Mouse (Mus musculus) small intestine, adult 2 months (tissue): ENCODE data around the gene Echs1. TPM values are rescaled to one million over a fixed set of nuclear protein-coding genes. Genes with fewer than 3 reads are reported as not detected.

Source experiments
- H3K27ac ChIP-seq: fragments of 200-500 bp; 2 replicates; pipeline ENCODE4 v1.5.1; 2012; ENCODE audit warnings: low read depth, low read length, control low read depth, inconsistent platforms; ENCODE audit not compliant: insufficient read depth
- H3K27me3 ChIP-seq: fragments of 200-500 bp; 2 replicates; pipeline ENCODE4 v1.6.1; 2012; ENCODE audit warnings: mild to moderate bottlenecking, moderate library complexity, low read length, inconsistent platforms; ENCODE audit not compliant: control insufficient read depth, insufficient read depth
- H3K36me3 ChIP-seq: fragments of 200-500 bp; 2 replicates; pipeline ENCODE4 v1.6.1; 2012; ENCODE audit warnings: mild to moderate bottlenecking, low read length, control low read depth, inconsistent platforms; ENCODE audit not compliant: control insufficient read depth, insufficient read depth
- H3K4me1 ChIP-seq: fragments of 200-500 bp; 2 replicates; pipeline ENCODE4 v1.6.1; 2012; ENCODE audit warnings: low read length, inconsistent platforms, mixed read lengths; ENCODE audit not compliant: control insufficient read depth, insufficient read depth, insufficient read length
- H3K4me3 ChIP-seq: fragments of 200-500 bp; 2 replicates; pipeline ENCODE4 v1.5.1; 2012; ENCODE audit warnings: low read depth, mild to moderate bottlenecking, control low read depth, inconsistent platforms, low read length, moderate library complexity
- CTCF ChIP-seq: fragments of 200-500 bp; IDR thresholded peaks from 2 replicates; pipeline ENCODE4 v1.5.1; 2012; ENCODE audit warnings: low read depth, mild to moderate bottlenecking, control low read depth, inconsistent platforms, low read length, moderate library complexity, mixed read lengths; ENCODE audit not compliant: insufficient replicate concordance, insufficient read length; ENCODE audit errors: extremely low read depth
- POLR2A ChIP-seq: fragments of 200-500 bp; IDR thresholded peaks from 2 replicates; pipeline ENCODE4 v1.6.1; 2012; ENCODE audit warnings: low read depth, mild to moderate bottlenecking, control low read depth, inconsistent platforms, low read length, moderate library complexity
- WGBS: fragments of 180-500 bp; shearing (Covaris S2); methylation state at CpG from one replicate; pipeline ENCODE4 v1.1.7; 2018; 5-methylcytosine and 5-hydroxymethylcytosine counted together
- polyA plus RNA-seq: library from polyadenylated mRNA; depleted of rRNA; stranded (reverse); fragments of >200 nt; gene quantifications from 2 replicates; pipeline ENCODE4 v1.2.3, GENCODE M21; 2012; rRNA removed

Gene Echs1
- polyA plus RNA-seq, 1 experiment = 47.4 TPM

GRCm38 (mm10) chr7:140062307-140062706 lies 54.0 kb downstream of the Echs1 start:
- no peak overlapping the region for H3K27ac ChIP-seq
- WGBS = 12% methylated on average over 11 of the region's 11 CpGs
- TF ChIP-seq POLR2A = no peak
- peak; percentile 41; the same call in 1 of the 2 replicates for TF ChIP-seq CTCF
- peaks cover 16% of the 10 kb centered on the region for H3K4me1 ChIP-seq
- no peak overlapping the region for H3K4me3 ChIP-seq
- H3K36me3 ChIP-seq = no peaks in the 10 kb centered on the region
- peaks cover 30% of the 10 kb centered on the region for H3K27me3 ChIP-seq

GRCm38 (mm10) chr7:140061832-140062130 lies 54.5 kb downstream of the Echs1 start:
- WGBS = 8% methylated on average over 6 of the region's 6 CpGs
- H3K4me3 ChIP-seq = no peak overlapping the region
- H3K27me3 ChIP-seq = peaks cover 31% of the 10 kb centered on the region
- no peak for TF ChIP-seq CTCF
- no peak for TF ChIP-seq POLR2A
- H3K36me3 ChIP-seq = no peaks in the 10 kb centered on the region
- H3K27ac ChIP-seq = no peak overlapping the region
- H3K4me1 ChIP-seq = peaks cover 16% of the 10 kb centered on the region

- H3K36me3 ChIP-seq = no peaks in the 10 kb centered on the region
- 3% methylated on average over 47 of the region's 47 CpGs for WGBS
- no peak overlapping the region for H3K27ac ChIP-seq
- H3K4me3 ChIP-seq = peak overlapping the region; percentile 40
- peaks cover 31% of the 10 kb centered on the region for H3K27me3 ChIP-seq
- TF ChIP-seq POLR2A = no peak
- no peak for TF ChIP-seq CTCF
- H3K4me1 ChIP-seq = peaks cover 16% of the 10 kb centered on the region
These were observed 55.1 kb downstream of the Echs1 start for GRCm38 (mm10) chr7:140060936-140061831.

GRCm38 (mm10) chr7:140059601-140060000 lies 56.7 kb downstream of the Echs1 start:
- 76% methylated on average over 4 of the region's 4 CpGs for WGBS
- no peak for TF ChIP-seq POLR2A
- TF ChIP-seq CTCF = no peak

GRCm38 (mm10) chr7:140058528-140058927 lies 57.7 kb downstream of the Echs1 start:
- no peak overlapping the region for H3K27ac ChIP-seq
- 44% methylated on average over 7 of the region's 7 CpGs for WGBS
- H3K27me3 ChIP-seq = peaks cover 31% of the 10 kb centered on the region
- H3K4me1 ChIP-seq = peaks cover 16% of the 10 kb centered on the region
- 0 out of 2 replicates have a peak overlapping the region, but pooled peaks have one; percentile 49 for H3K4me3 ChIP-seq
- TF ChIP-seq POLR2A (no peak), CTCF (no peak)
- no peaks in the 10 kb centered on the region for H3K36me3 ChIP-seq

More at GRCm38 (mm10) chr7:140059601-140060000, 56.7 kb downstream of the Echs1 start:
- Histone ChIP-seq H3K4me1 (peaks cover 16% of the 10 kb centered on the region), H3K4me3 (no peak overlapping the region), H3K27ac (no peak overlapping the region), H3K36me3 (no peaks in the 10 kb centered on the region), H3K27me3 (peaks cover 31% of the 10 kb centered on the region)

GRCm38 (mm10) chr7:140057413-140058407 lies 58.6 kb downstream of the Echs1 start:
- Histone ChIP-seq H3K27me3 (peaks cover 31% of the 10 kb centered on the region), H3K4me1 (peaks cover 16% of the 10 kb centered on the region), H3K4me3 (peak overlapping the region; percentile 49), H3K36me3 (no peaks in the 10 kb centered on the region), H3K27ac (no peak overlapping the region)
- 6% methylated on average over 53 of the region's 53 CpGs for WGBS
- no peak for TF ChIP-seq CTCF
- no peak for TF ChIP-seq POLR2A

Other genes with a start within 250 kb of the Echs1 start
- gene Kndc1, start 221.8 kb downstream of the Echs1 start, polyA plus RNA-seq = 0.16 and 0.18 TPM in 2 replicates
- gene Utf1, start 172.7 kb downstream of the Echs1 start, polyA plus RNA-seq = 0.20 and 0.67 TPM in 2 replicates
- 0.06 and 0.16 TPM in 2 replicates for gene 6430531B16Rik, start 137.7 kb downstream of the Echs1 start, polyA plus RNA-seq
- gene Adam8, start 123.9 kb downstream of the Echs1 start, polyA plus RNA-seq = 4.9 and 7.3 TPM in 2 replicates
- 54.9 and 68.9 TPM in 2 replicates for gene Zfp511, start 80.1 kb downstream of the Echs1 start, polyA plus RNA-seq
- 5.1 and 9.1 TPM in 2 replicates for gene Tubgcp2, start 79.8 kb downstream of the Echs1 start, polyA plus RNA-seq
- 0.10 TPM in 1 of 2 replicates, not detected in the other for gene Msx3, start 67.4 kb downstream of the Echs1 start, polyA plus RNA-seq
- gene Caly, start 33.9 kb downstream of the Echs1 start, polyA plus RNA-seq = 1.0 and 1.4 TPM in 2 replicates
- 3,061 and 5,933 TPM in 2 replicates for gene Prap1, start 23.1 kb downstream of the Echs1 start, polyA plus RNA-seq
- 76.8 and 111 TPM in 2 replicates for gene Fuom, start 14.0 kb downstream of the Echs1 start, polyA plus RNA-seq
- 11.0 and 13.5 TPM in 2 replicates for gene Paox, start 677 bp downstream of the Echs1 start, polyA plus RNA-seq
- gene Mtg1, start 21.1 kb upstream of the Echs1 start, polyA plus RNA-seq = 8.3 and 16.6 TPM in 2 replicates
- gene Sprn, start 38.4 kb upstream of the Echs1 start, polyA plus RNA-seq = 0.29 and 0.34 TPM in 2 replicates
- gene Olfr522, start 48.3 kb upstream of the Echs1 start, polyA plus RNA-seq = not detected in 2 replicates
- gene Olfr523, start 56.7 kb upstream of the Echs1 start, polyA plus RNA-seq = not detected in 2 replicates
- gene Olfr524, start 89.5 kb upstream of the Echs1 start, polyA plus RNA-seq = not detected in 2 replicates
- gene Cd163l1, start 101.8 kb upstream of the Echs1 start, polyA plus RNA-seq = 0.22 and 1.2 TPM in 2 replicates
- gene 5830411N06Rik, start 130.8 kb upstream of the Echs1 start, polyA plus RNA-seq = 0.18 and 0.28 TPM in 2 replicates
- gene Olfr525, start 204.4 kb upstream of the Echs1 start, polyA plus RNA-seq = not detected in 2 replicates
- not detected in 2 replicates for gene Olfr527, start 217.5 kb upstream of the Echs1 start, polyA plus RNA-seq
- 0.36 and 1.6 TPM in 2 replicates for gene Olfr60, start 245.2 kb upstream of the Echs1 start, polyA plus RNA-seq